Mouse (Mus musculus): ENCODE results near the gene Ddx54. TPM values are rescaled to one million over a fixed set of nuclear protein-coding genes. Genes with fewer than 3 reads are reported as not detected.

Gene Ddx54
- total RNA-seq, 2 experiments from 2014 or later: 44.1 to 57.6 TPM

GRCm38 (mm10) chr5:120609246-120609775 lies 3.2 kb upstream of the Ddx54 start:
- DNase-seq (ENCODE audit: low spot score in 2 of 2): no peak

GRCm38 (mm10) chr5:120610906-120611305 lies 1.6 kb upstream of the Ddx54 start:
- no peak for DNase-seq (ENCODE audit: low spot score in 2 of 2)

- DNase-seq (ENCODE audit: low spot score in 2 of 2): no peak
Measured at GRCm38 (mm10) chr5:120611416-120611815, 1.1 kb upstream of the Ddx54 start.

DNA sequence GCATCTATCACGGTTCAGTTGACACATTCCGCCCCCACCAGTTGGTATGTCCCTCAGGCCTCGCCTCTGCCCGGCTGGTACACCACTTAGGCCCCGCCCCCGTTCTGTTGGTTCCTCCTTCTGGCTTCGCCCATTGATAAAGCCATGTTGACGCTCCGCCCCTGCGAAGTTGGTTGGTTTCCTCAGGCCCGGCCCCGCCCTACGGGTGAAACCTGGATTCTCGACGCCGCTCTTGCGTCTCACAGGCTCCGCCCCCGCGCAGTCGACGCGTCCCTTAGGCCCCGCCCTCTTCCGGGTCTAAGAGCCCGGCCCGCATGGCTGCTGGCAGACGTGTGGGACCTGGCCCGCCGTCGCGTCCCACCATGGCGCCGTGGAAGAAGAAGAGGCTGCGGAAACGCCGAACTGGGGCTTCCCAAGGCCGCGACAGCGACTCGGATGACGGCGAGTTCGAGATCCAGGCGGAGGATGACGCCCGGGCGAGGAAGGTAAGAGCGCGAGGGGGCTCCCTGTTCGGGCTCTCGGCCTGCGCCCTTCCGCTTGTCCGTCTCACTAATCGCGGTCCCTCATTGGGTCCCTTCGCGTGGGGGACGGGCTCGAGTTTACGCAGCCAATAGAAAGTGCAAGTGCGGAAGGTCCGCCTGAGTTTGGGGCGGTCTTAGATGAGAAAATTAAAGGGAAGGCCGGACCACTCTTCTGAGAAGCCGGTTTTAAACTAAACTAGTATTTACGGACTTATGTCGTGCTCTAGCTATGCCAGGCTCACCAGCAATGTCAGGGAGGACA lies 474 bp downstream of the Ddx54 start:
- DNase-seq (ENCODE audit: low spot score in 2 of 2): peak; percentile 97

- DNase-seq (ENCODE audit: low spot score in 2 of 2): no peak
Measured at GRCm38 (mm10) chr5:120615903-120616302, 3.4 kb downstream of the Ddx54 start.

DNA sequence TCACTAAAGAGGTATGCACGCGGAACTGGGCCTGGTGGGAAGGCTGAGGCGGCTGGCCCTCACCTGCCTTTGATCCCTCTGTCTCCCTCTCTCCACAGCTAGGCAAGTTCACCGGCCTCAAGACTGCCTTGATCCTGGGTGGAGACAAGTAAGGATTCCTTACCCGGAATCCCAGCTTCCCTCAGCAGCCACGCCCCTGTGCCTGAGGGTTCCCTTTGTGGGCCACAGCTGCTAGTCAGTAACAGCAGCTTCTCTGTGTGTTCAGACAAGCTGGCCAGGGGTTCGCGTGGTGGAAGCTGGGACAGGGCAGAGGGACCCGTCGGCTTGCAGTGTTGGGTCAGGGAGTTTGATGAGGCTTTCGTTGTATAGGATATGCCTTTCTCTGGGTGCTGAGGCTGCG lies 6.2 kb downstream of the Ddx54 start:
- no peak for DNase-seq (ENCODE audit: low spot score in 2 of 2)

GRCm38 (mm10) chr5:120619201-120619600 lies 6.7 kb downstream of the Ddx54 start:
- DNase-seq (ENCODE audit: low spot score in 2 of 2): peak; percentile 59 to 63

DNA sequence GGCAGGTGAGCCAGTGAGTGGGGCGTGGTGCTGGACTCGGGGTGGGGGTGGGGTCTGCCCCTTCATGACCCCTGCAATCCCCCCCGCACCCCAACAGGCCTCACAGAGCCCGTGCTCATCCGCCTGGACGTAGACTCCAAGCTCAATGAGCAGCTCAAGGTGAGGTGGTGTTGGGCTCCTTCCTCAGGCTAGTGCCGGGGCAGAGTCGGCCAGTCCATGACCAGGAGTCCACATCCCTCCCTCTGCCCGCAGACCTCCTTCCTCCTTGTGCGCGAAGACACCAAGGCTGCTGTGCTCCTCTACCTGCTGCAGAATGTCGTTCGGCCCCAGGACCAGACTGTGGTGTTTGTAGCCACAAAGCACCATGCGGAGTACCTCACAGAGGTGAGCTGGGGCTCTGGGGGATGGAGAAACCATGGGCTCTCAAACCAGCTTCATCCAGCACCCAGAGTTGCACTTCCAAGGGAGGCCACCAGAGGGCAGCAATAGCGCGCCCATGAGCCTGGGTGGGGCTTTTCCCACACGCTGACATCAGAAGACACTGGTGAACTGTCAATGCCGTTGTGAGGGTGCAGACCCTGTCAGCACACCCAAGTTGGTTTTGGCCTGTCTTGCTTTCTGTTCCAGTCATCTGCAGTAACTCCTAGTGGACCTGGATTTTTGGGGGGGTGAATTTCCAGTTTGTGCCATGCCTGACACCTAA lies 8.0 kb downstream of the Ddx54 start:
- peak; percentile 86 to 91 for DNase-seq (ENCODE audit: low spot score in 2 of 2)

- DNase-seq (ENCODE audit: low spot score in 2 of 2): no peak
Measured at GRCm38 (mm10) chr5:120621078-120621765, 8.7 kb downstream of the Ddx54 start.

- no peak for DNase-seq (ENCODE audit: low spot score in 2 of 2)
Measured at GRCm38 (mm10) chr5:120621846-120622197, 9.3 kb downstream of the Ddx54 start.

GRCm38 (mm10) chr5:120622198-120622851 lies 9.8 kb downstream of the Ddx54 start:
- DNase-seq (ENCODE audit: low spot score in 2 of 2): no peak

DNA sequence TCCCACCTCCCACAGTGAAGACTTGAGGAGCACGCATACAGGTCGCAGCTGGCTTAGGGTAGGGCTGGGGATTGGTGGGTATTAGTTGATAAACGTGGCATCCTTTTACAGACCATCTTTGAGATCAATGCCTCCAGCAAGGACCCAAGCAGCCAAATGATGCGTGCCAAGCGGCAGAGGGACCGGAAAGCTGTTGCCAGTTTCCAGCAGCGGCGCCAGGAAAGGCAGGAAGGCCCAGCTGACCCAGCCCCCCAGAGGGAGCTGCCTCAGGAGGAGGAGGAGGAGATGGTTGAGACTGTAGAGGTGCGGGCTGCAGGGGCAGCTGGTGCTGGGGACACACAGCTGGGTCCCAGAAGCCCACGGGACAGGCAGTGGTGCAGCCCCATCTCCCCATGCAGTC lies 11.9 kb downstream of the Ddx54 start:
- DNase-seq (ENCODE audit: low spot score in 2 of 2): no peak

DNA sequence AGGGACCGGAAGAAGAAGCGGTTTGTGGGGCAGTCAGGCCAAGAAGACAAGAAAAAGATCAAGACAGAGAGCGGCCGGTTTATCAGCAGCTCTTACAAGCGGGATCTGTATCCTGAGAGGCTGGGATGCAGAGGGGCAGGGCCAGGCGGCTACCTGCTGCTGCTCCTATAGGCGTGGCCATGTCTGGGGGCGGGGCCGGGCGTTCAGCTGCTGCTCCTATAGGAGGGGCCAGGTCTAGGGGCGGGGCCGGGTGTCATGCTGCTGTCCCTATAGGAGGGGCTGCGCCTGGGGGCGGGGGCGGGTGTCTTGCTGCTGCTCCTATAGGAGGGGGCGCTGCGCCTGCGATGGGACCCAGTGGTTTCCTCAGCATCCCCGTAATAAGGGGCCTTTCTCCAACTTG lies 13.9 kb downstream of the Ddx54 start:
- DNase-seq (ENCODE audit: low spot score in 2 of 2): no peak

DNA sequence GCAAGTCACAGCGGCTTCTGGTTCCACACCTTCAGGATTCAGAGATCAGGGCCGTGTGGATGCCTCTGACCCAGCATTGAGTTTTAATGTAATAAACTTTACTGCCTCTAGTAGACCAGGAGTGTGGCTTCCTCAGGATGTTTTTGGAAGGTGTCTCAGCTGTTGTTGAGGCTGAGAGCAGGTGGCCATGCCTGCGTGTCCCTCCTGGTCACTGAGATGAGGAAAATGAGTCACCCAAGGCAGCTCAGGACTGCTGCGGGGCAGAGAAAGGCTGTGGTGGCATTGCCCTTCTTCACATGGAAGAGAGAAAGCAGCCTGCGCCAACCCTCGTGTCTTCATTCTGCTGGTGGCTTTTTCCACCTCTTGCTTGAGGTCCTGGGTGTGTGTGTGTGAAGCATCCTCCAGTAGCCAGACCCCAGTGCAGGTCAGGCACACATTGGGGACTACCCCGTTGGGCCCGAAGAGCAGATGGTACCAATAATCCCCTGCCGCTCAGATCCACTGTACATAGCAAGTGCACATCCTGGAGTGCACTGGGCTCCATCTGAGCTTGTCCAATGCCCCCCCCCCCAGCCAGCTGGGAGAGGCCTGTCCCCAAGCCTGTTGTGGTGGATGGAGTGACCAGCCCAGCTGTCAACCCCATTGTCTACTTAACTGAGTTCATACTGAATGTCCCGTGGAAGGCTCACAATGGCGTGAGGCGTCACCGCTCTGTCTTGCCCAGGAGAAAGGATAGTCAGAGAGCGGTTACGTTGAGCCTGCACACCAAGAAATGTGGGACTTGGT lies 15.2 kb downstream of the Ddx54 start:
- no peak for DNase-seq (ENCODE audit: low spot score in 2 of 2)

DNA sequence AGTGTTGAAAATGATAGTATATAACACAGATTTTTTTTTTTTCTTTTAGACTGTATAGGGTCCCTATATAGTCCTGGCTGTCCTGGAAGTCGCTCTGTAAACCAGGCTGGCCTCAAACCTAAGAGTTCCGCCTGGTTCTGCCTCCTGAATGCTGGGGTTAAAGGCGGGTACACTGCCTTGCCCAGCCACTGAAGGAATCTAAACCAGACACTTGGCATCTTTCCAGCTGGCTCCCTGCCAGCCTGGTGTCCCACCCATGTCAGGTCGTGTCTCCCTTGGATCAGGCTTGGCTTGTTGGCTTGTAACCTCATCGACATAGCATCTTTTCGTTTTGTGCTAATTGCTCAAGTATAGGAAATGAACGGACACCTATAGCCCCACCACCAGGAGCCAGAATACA lies 16.1 kb downstream of the Ddx54 start:
- DNase-seq (ENCODE audit: low spot score in 2 of 2): no peak

- no peak for DNase-seq (ENCODE audit: low spot score in 2 of 2)
Measured at GRCm38 (mm10) chr5:120631128-120631527, 18.6 kb downstream of the Ddx54 start.

- no peak for DNase-seq (ENCODE audit: low spot score in 2 of 2)
Measured at GRCm38 (mm10) chr5:120631892-120632291, 19.4 kb downstream of the Ddx54 start.

DNA sequence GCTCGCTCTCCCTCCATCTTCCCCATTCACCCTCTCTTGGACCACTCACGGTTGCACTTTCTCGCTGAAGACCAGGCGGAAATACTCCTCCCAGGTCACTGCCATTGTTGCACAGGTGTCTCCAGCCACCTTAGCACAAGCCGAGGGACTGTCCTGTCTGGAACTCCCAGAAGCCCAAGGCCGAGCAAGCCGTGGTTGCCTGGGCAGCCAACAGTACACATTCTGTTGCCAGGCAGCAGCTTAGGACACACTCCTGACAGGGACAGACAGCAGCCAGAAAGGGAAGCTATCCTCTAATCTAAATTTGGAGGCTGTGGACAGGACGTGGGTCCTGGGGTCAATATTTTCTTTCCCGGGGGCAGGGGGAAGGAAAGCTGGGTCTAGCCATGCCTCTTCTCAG lies 21.6 kb downstream of the Ddx54 start, which contains the start of gene Cfap73:
TSS of gene Cfap73 (minus strand) at position 105 of the 400 bp plus-strand sequence.
- no peak for DNase-seq (ENCODE audit: low spot score in 2 of 2)

DNA sequence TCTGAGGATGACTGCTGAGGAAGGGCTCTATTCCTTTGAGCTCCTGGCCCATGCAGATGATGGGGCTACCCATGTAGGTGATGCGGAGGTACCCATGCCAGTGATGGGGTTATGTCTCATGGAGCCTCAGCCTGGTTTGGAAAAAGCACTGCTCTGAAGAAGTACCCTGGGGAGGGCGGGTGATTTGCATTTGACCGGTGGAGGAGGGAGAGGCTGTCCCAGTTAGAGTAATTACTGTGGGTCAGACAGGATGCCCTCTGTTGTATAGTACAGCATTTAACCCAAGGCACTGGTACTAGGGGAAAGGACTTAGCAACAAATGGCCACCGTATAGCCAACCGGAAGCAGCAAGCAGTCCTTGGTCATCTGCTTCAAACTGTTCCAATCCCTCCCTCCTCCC lies 22.3 kb downstream of the Ddx54 start:
- no peak for DNase-seq (ENCODE audit: low spot score in 2 of 2)

GRCm38 (mm10) chr5:120635633-120636032 lies 23.1 kb downstream of the Ddx54 start:
- DNase-seq (ENCODE audit: low spot score in 2 of 2): no peak
